Mouse (Mus musculus) liver, embryonic 14.5 days (tissue): ENCODE results near the gene Olfr98.

Experiments used
- CTCF ChIP-seq: IDR thresholded peaks from 2 replicates; pipeline ENCODE4 v1.5.1; 2016; ENCODE audit warnings: antibody characterized with exemption, low read depth, control low read depth
- EP300 ChIP-seq: IDR thresholded peaks from 2 replicates; pipeline ENCODE4 v1.6.1; 2016; ENCODE audit warnings: antibody characterized with exemption, low read depth

- TF ChIP-seq CTCF (no peak), EP300 (no peak)
These were observed 16.8 kb downstream of the Olfr98 start for GRCm38 (mm10) chr17:37246715-37247114.
